Mouse (Mus musculus) heart, embryonic 10.5 days (tissue): ENCODE measurements around the gene Dhrs4. TPM values are rescaled to one million over a fixed set of nuclear protein-coding genes. Genes with fewer than 3 reads are reported as not detected.

Experiments used
- DNase-seq: peaks from one replicate; pipeline ENCODE4 v3.0.0-alpha.2; 2017; ENCODE audit warnings: low spot score
- H3K27ac ChIP-seq: fragments of 300-500 bp; sonication (generic); 2 replicates; pipeline ENCODE4 v1.5.1; 2016; ENCODE audit warnings: mild to moderate bottlenecking
- H3K27me3 ChIP-seq: fragments of 300-500 bp; sonication (generic); 2 replicates; pipeline ENCODE4 v1.6.1; 2016; ENCODE audit warnings: mild to moderate bottlenecking; ENCODE audit not compliant: poor library complexity, insufficient read depth, severe bottlenecking
- H3K36me3 ChIP-seq: fragments of 300-500 bp; sonication (generic); 2 replicates; pipeline ENCODE4 v1.6.1; 2016; ENCODE audit warnings: mild to moderate bottlenecking, moderate library complexity
- H3K4me1 ChIP-seq: fragments of 300-500 bp; sonication (generic); 2 replicates; pipeline ENCODE4 v1.6.1; 2016; ENCODE audit warnings: mild to moderate bottlenecking
- H3K4me3 ChIP-seq: fragments of 300-500 bp; sonication (generic); 2 replicates; pipeline ENCODE4 v1.5.1; 2016; ENCODE audit warnings: mild to moderate bottlenecking, moderate library complexity
- H3K9me3 ChIP-seq: fragments of 300-500 bp; sonication (generic); 2 replicates; pipeline ENCODE4 v1.6.1; 2016; ENCODE audit warnings: mild to moderate bottlenecking, moderate library complexity
- WGBS: fragments of 180-500 bp; shearing (Covaris S2); methylation state at CpG from one replicate; pipeline ENCODE4 v1.1.7; 2016; 5-methylcytosine and 5-hydroxymethylcytosine counted together
- polyA plus RNA-seq: library from polyadenylated mRNA; unstranded; fragments of >200 nt; fragmentation: Nextera tagmentation; extraction: Ambion mirVana; gene quantifications from 2 replicates; pipeline ENCODE4 v1.2.1, GENCODE M21; 2016

Gene Dhrs4
- 62.6 and 85.5 TPM in 2 replicates for polyA plus RNA-seq

- Histone ChIP-seq H3K36me3 (peaks cover 12% of the 10 kb centered on the region; the same call in 1 of the 2 replicates), H3K4me3 (peak within 1 kb of the TSS; percentile 76), H3K4me1 (peaks cover 13% of the 10 kb centered on the region; the same call in 1 of the 2 replicates), H3K9me3 (no peaks in the 10 kb centered on the region), H3K27ac (peak within 1 kb of the TSS; percentile 94), H3K27me3 (no peaks in the 10 kb centered on the region)
- peak; percentile 92 for DNase-seq
- WGBS: 1% methylated on average over 38 of the region's 38 CpGs
Measured at GRCm38 (mm10) chr14:55478651-55479599, at the start of gene Dhrs4. Dhrs4 (plus strand) TSS chr14:55478758.

- DNase-seq: no peak
- Histone ChIP-seq H3K27me3 (no peaks in the 10 kb centered on the region), H3K36me3 (no peaks in the 10 kb centered on the region), H3K9me3 (no peaks in the 10 kb centered on the region), H3K4me3 (no peak overlapping the region), H3K4me1 (peaks cover 7% of the 10 kb centered on the region), H3K27ac (no peak overlapping the region)
- 85% methylated on average over 4 of the region's 4 CpGs for WGBS
Measured at GRCm38 (mm10) chr14:55430255-55430654, 48.3 kb upstream of the Dhrs4 start.

GRCm38 (mm10) chr14:55433052-55433451 is 45.5 kb upstream of the Dhrs4 start:
- DNase-seq: no peak
- H3K4me3 ChIP-seq: no peak overlapping the region
- no peak overlapping the region for H3K27ac ChIP-seq
- 73% methylated on average over 1 of the region's 1 CpGs for WGBS
- H3K9me3 ChIP-seq: no peaks in the 10 kb centered on the region
- no peaks in the 10 kb centered on the region for H3K36me3 ChIP-seq
- no peaks in the 10 kb centered on the region for H3K4me1 ChIP-seq
- H3K27me3 ChIP-seq: no peaks in the 10 kb centered on the region

- DNase-seq: no peak
- Histone ChIP-seq H3K27me3 (no peaks in the 10 kb centered on the region), H3K36me3 (no peaks in the 10 kb centered on the region), H3K4me3 (no peak overlapping the region), H3K4me1 (0 out of 2 replicates have a peak, but pooled peaks cover 3% of the 10 kb centered on the region), H3K9me3 (no peaks in the 10 kb centered on the region), H3K27ac (no peak overlapping the region)
- WGBS: 85% methylated on average over 3 of the region's 3 CpGs
Measured at GRCm38 (mm10) chr14:55434825-55435224, 43.7 kb upstream of the Dhrs4 start.

- 86% methylated on average over 8 of the region's 8 CpGs for WGBS
- H3K4me3 ChIP-seq: no peak overlapping the region
Measured at GRCm38 (mm10) chr14:55437118-55437517, 41.4 kb upstream of the Dhrs4 start.

GRCm38 (mm10) chr14:55438193-55438784 is 40.3 kb upstream of the Dhrs4 start:
- H3K27me3 ChIP-seq: no peaks in the 10 kb centered on the region
- H3K9me3 ChIP-seq: no peaks in the 10 kb centered on the region
- H3K4me1 ChIP-seq: 0 out of 2 replicates have a peak, but pooled peaks cover 3% of the 10 kb centered on the region
- DNase-seq: peak; percentile 78
- H3K4me3 ChIP-seq: no peak overlapping the region
- H3K27ac ChIP-seq: no peak overlapping the region
- no peaks in the 10 kb centered on the region for H3K36me3 ChIP-seq
- 28% methylated on average over 6 of the region's 6 CpGs for WGBS

More at GRCm38 (mm10) chr14:55437118-55437517, 41.4 kb upstream of the Dhrs4 start:
- Histone ChIP-seq H3K36me3 (no peaks in the 10 kb centered on the region), H3K27ac (no peak overlapping the region), H3K27me3 (no peaks in the 10 kb centered on the region), H3K4me1 (0 out of 2 replicates have a peak, but pooled peaks cover 3% of the 10 kb centered on the region), H3K9me3 (no peaks in the 10 kb centered on the region)
- no peak for DNase-seq

GRCm38 (mm10) chr14:55457693-55458092 is 20.9 kb upstream of the Dhrs4 start:
- 84% methylated on average over 2 of the region's 2 CpGs for WGBS
- Histone ChIP-seq H3K9me3 (no peaks in the 10 kb centered on the region), H3K4me3 (no peak overlapping the region), H3K4me1 (no peaks in the 10 kb centered on the region), H3K36me3 (no peaks in the 10 kb centered on the region), H3K27me3 (no peaks in the 10 kb centered on the region; the same call in 1 of the 2 replicates), H3K27ac (no peak overlapping the region)
- no peak for DNase-seq

- Histone ChIP-seq H3K4me3 (no peak overlapping the region), H3K27ac (no peak overlapping the region), H3K4me1 (no peaks in the 10 kb centered on the region), H3K9me3 (no peaks in the 10 kb centered on the region), H3K36me3 (no peaks in the 10 kb centered on the region), H3K27me3 (no peaks in the 10 kb centered on the region; the same call in 1 of the 2 replicates)
- peak; percentile 84 for DNase-seq
- 19% methylated on average over 10 of the region's 10 CpGs for WGBS
Measured at GRCm38 (mm10) chr14:55458273-55458672, 20.3 kb upstream of the Dhrs4 start.

- no peak overlapping the region for H3K4me3 ChIP-seq
- no peaks in the 10 kb centered on the region for H3K4me1 ChIP-seq
- H3K27me3 ChIP-seq: no peaks in the 10 kb centered on the region; the same call in 1 of the 2 replicates
- no peak overlapping the region for H3K27ac ChIP-seq
- no peak for DNase-seq
- 82% methylated on average over 3 of the region's 3 CpGs for WGBS
- H3K36me3 ChIP-seq: no peaks in the 10 kb centered on the region
- H3K9me3 ChIP-seq: no peaks in the 10 kb centered on the region
Measured at GRCm38 (mm10) chr14:55458761-55459160, 19.8 kb upstream of the Dhrs4 start.

GRCm38 (mm10) chr14:55459796-55460195 is 18.8 kb upstream of the Dhrs4 start:
- Histone ChIP-seq H3K9me3 (no peaks in the 10 kb centered on the region), H3K4me1 (no peaks in the 10 kb centered on the region), H3K27me3 (no peaks in the 10 kb centered on the region; the same call in 1 of the 2 replicates), H3K4me3 (no peak overlapping the region), H3K36me3 (no peaks in the 10 kb centered on the region), H3K27ac (no peak overlapping the region)
- DNase-seq: no peak
- 50% methylated on average over 4 of the region's 4 CpGs for WGBS

GRCm38 (mm10) chr14:55460297-55460696 is 18.3 kb upstream of the Dhrs4 start:
- H3K9me3 ChIP-seq: no peaks in the 10 kb centered on the region
- no peak overlapping the region for H3K4me3 ChIP-seq
- DNase-seq: no peak
- no peaks in the 10 kb centered on the region for H3K4me1 ChIP-seq
- 70% methylated on average over 10 of the region's 10 CpGs for WGBS
- no peaks in the 10 kb centered on the region for H3K36me3 ChIP-seq
- no peak overlapping the region for H3K27ac ChIP-seq
- no peaks in the 10 kb centered on the region; the same call in 1 of the 2 replicates for H3K27me3 ChIP-seq

- no peak for DNase-seq
- 32% methylated on average over 4 of the region's 4 CpGs for WGBS
- Histone ChIP-seq H3K27me3 (no peaks in the 10 kb centered on the region; the same call in 1 of the 2 replicates), H3K36me3 (no peaks in the 10 kb centered on the region), H3K27ac (no peak overlapping the region), H3K4me1 (no peaks in the 10 kb centered on the region), H3K9me3 (no peaks in the 10 kb centered on the region), H3K4me3 (no peak overlapping the region)
Measured at GRCm38 (mm10) chr14:55461757-55462156, 16.8 kb upstream of the Dhrs4 start.

GRCm38 (mm10) chr14:55466481-55466880 is 12.1 kb upstream of the Dhrs4 start:
- H3K27ac ChIP-seq: no peak overlapping the region
- H3K36me3 ChIP-seq: no peaks in the 10 kb centered on the region
- H3K4me3 ChIP-seq: no peak overlapping the region
- H3K9me3 ChIP-seq: no peaks in the 10 kb centered on the region
- DNase-seq: no peak
- 73% methylated on average over 4 of the region's 4 CpGs for WGBS
- H3K27me3 ChIP-seq: no peaks in the 10 kb centered on the region
- peaks cover 9% of the 10 kb centered on the region; the same call in 1 of the 2 replicates for H3K4me1 ChIP-seq
